Mouse (Mus musculus) heart, adult 2 months (tissue): ENCODE measurements around the gene Zic4.

Source experiments
- CTCF ChIP-seq: fragments of 200-600 bp; IDR thresholded peaks from 2 replicates; pipeline ENCODE4 v1.8.1; 2022; ENCODE audit warnings: antibody characterized with exemption, mild to moderate bottlenecking, moderate library complexity
- POLR2A ChIP-seq: fragments of 200-500 bp; IDR thresholded peaks from 2 replicates; pipeline ENCODE4 v1.6.1; 2011; ENCODE audit warnings: mild to moderate bottlenecking, low read depth, low read length, control low read depth; ENCODE audit not compliant: insufficient read depth

GRCm38 (mm10) chr9:91363011-91363730 is 958 bp downstream of the Zic4 start:
- TF ChIP-seq CTCF (no peak), POLR2A (no peak)
